Mouse (Mus musculus) bone marrow, adult 2 months (tissue): ENCODE data around the gene 1110032A03Rik. TPM values are rescaled to one million over a fixed set of nuclear protein-coding genes. Genes with fewer than 3 reads are reported as not detected.

Experiments
- H3K27ac ChIP-seq: fragments of 200-500 bp; 2 replicates; pipeline ENCODE4 v1.5.1; 2012; ENCODE audit warnings: low read depth, mild to moderate bottlenecking, control low read depth, inconsistent platforms, low read length; ENCODE audit not compliant: control insufficient read depth, poor library complexity, insufficient read depth
- H3K4me1 ChIP-seq: fragments of 200-500 bp; 2 replicates; pipeline ENCODE4 v1.6.1; 2011; ENCODE audit warnings: low read length; ENCODE audit not compliant: control insufficient read depth, insufficient read depth
- H3K4me3 ChIP-seq: fragments of 200-500 bp; replicated peaks from 2 replicates; pipeline ENCODE3; 2011; ENCODE audit warnings: mild to moderate bottlenecking, low read depth, low read length, control low read depth; ENCODE audit not compliant: control insufficient read depth
- CTCF ChIP-seq: fragments of 200-500 bp; IDR thresholded peaks from 2 replicates; pipeline ENCODE4 v1.5.1; 2011; ENCODE audit warnings: low read length, control low read depth; ENCODE audit not compliant: control insufficient read depth, insufficient read depth
- POLR2A ChIP-seq: fragments of 200-500 bp; IDR thresholded peaks from 2 replicates; pipeline ENCODE4 v1.6.1; 2011; ENCODE audit warnings: low read depth, mild to moderate bottlenecking, control low read depth, low read length, borderline replicate concordance; ENCODE audit not compliant: control insufficient read depth
- WGBS: fragments of 180-500 bp; shearing (Covaris S2); methylation state at CpG from one replicate; pipeline ENCODE4 v1.1.7; 2018; 5-methylcytosine and 5-hydroxymethylcytosine counted together
- polyA plus RNA-seq: library from polyadenylated mRNA; stranded (reverse); fragments of >200 nt; gene quantifications from 2 replicates; pipeline ENCODE4 v1.2.4, GENCODE M21; 2011; ENCODE audit warnings: low replicate concordance; ENCODE audit not compliant: missing spikeins, insufficient read depth, insufficient read length

The 1110032A03Rik gene
- polyA plus RNA-seq, 1 experiment = 32.8 TPM

GRCm38 (mm10) chr9:50811746-50812145, 36.4 kb upstream of the 1110032A03Rik start:
- TF ChIP-seq CTCF (no peak), POLR2A (no peak)
- 76% methylated on average over 2 of the region's 2 CpGs for WGBS
- Histone ChIP-seq H3K4me1 (peaks cover 6% of the 10 kb centered on the region; the same call in 1 of the 2 replicates), H3K27ac (peak overlapping the region; percentile 91), H3K4me3 (no peak overlapping the region)

- Histone ChIP-seq H3K4me3 (no peak overlapping the region), H3K27ac (peak overlapping the region; percentile 72; the same call in 1 of the 2 replicates), H3K4me1 (peaks cover 6% of the 10 kb centered on the region; the same call in 1 of the 2 replicates)
- 58% methylated on average over 7 of the region's 7 CpGs for WGBS
- TF ChIP-seq POLR2A = no peak
Measured at GRCm38 (mm10) chr9:50811187-50811586, 35.9 kb upstream of the 1110032A03Rik start.

DNA sequence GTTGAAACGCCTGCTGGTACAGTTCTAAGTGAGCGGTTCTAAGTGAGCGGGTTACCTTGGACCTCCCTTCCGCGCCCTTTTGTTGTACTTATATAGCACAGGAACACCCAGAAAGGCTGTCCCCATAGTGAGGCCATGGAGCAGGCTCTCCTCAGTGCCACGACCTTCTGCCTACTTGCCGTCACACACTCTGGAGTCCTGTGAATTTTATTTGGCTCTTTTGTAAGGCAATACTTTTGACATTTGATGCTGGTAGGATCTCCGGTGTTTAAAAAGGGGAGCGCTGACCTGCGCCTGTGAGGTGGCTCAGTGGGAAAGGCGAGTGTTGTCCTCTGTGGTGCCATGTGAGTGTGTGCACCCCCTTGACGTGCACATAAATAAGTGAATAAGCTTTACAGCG, 33.8 kb upstream of the 1110032A03Rik start:
- Histone ChIP-seq H3K27ac (no peak overlapping the region), H3K4me1 (peaks cover 5% of the 10 kb centered on the region; the same call in 1 of the 2 replicates)
- 94% methylated on average over 13 of the region's 13 CpGs for WGBS

GRCm38 (mm10) chr9:50808471-50808870, 33.2 kb upstream of the 1110032A03Rik start:
- no peak for TF ChIP-seq POLR2A
- peaks cover 5% of the 10 kb centered on the region; the same call in 1 of the 2 replicates for H3K4me1 ChIP-seq
- H3K27ac ChIP-seq = no peak overlapping the region
- WGBS = 94% methylated on average over 6 of the region's 6 CpGs
- H3K4me3 ChIP-seq = no peak overlapping the region

More for the DNA sequence above, 33.8 kb upstream of the 1110032A03Rik start:
- no peak overlapping the region for H3K4me3 ChIP-seq
- TF ChIP-seq CTCF (no peak), POLR2A (no peak)

DNA sequence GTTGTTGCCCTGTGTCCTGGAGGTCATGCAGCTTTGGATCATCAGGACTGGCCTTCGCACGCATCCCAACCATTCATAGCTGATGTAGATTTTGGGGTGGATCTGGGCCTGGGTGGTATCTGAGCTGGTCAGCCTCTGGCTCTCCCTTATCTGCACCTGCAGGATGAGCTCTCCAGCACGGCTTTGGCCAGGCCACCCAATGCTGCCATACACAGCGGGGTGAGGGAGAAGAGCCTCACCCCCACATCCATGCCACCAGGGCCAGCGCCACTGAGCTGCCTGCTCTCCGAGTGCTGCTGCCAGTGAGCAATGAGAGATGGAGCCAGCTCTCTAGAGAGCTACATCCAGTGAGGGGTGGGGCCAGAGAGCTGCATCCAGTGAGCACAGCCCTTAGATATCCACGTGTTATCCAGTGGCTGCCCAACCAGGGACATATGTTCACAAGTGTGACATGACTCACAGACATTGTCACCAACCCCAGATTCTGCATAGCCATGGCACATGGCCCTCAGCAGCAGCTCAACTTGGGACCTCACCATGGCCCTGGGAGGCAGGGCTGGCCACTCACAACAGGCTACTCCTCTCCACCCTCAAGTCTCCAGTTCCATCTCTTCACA, 27.8 kb upstream of the 1110032A03Rik start:
- H3K27ac ChIP-seq = peak overlapping the region; percentile 86
- H3K4me3 ChIP-seq = no peak overlapping the region
- TF ChIP-seq CTCF (no peak), POLR2A (peak; percentile 87; the same call in 1 of the 2 replicates)
- 64% methylated on average over 7 of the region's 7 CpGs for WGBS
- H3K4me1 ChIP-seq = peaks cover 5% of the 10 kb centered on the region; the same call in 1 of the 2 replicates

DNA sequence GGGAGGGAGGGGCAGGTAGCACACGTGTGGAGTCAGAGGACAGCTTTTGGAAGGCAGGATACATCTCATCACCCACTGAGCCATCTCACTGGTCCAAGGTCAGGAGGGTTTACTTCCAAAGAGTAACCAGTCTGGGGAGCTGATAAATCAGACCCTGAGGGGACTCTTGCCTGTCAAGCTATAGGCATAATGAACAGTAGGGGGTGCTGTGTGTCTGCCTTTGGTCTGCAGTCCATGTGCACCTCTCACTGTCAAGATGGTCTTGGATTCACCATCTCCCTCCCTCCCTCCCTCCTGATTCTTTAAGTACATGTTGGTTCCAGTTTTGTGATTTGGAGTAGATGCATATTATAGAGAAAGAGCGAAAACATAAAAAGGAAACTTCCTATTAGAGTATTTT, 25.7 kb upstream of the 1110032A03Rik start:
- Histone ChIP-seq H3K4me3 (no peak overlapping the region), H3K4me1 (peaks cover 5% of the 10 kb centered on the region; the same call in 1 of the 2 replicates), H3K27ac (no peak overlapping the region)
- 80% methylated on average over 2 of the region's 2 CpGs for WGBS
- TF ChIP-seq CTCF = peak; percentile 88
- TF ChIP-seq POLR2A = no peak

DNA sequence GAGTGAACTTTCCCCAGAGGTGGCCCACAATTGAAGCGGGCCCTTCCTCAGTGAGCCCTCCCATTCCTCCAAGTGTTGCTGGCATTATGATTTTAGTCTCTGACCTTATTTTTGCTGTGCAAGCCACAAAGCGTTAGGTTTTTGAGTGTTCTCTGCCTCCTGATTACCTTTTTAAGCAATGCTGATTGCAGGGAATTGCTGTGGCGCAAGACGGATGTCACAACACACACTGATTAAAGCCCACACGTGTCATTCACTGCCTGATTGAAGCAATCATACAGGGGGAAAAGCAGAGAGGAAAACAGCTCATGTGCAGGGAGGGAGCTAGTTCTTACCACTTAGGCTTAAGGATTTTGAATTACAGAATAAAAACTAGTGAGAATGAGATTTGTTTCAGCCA, 23.0 kb upstream of the 1110032A03Rik start:
- no peak overlapping the region for H3K27ac ChIP-seq
- H3K4me3 ChIP-seq = no peak overlapping the region
- 50% methylated on average over 5 of the region's 5 CpGs for WGBS
- peaks cover 2% of the 10 kb centered on the region; the same call in 1 of the 2 replicates for H3K4me1 ChIP-seq
- no peak for TF ChIP-seq POLR2A
- TF ChIP-seq CTCF = no peak

DNA sequence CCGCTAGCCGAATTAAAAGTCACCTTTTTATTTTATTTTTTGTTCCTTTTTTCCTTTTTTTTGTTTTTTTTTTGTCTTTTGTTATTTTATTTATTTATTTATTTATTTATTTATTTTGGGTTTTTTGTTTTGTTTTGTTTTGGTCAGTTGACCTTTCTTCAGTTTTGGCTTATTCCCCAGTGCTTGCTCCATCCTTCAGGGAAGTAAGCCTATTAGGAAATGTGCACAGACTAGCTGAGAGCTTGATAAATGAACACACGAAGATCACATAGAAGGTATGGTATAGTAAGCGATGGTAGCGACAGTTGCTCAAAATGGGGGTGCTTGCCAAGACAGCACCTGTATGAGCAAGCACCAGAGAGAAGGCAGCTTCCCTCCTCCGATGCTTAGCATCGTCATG, 22.3 kb upstream of the 1110032A03Rik start:
- Histone ChIP-seq H3K27ac (no peak overlapping the region), H3K4me1 (no peaks in the 10 kb centered on the region; the same call in 1 of the 2 replicates), H3K4me3 (no peak overlapping the region)
- no peak for TF ChIP-seq CTCF
- no peak for TF ChIP-seq POLR2A
- WGBS = 88% methylated on average over 7 of the region's 7 CpGs

DNA sequence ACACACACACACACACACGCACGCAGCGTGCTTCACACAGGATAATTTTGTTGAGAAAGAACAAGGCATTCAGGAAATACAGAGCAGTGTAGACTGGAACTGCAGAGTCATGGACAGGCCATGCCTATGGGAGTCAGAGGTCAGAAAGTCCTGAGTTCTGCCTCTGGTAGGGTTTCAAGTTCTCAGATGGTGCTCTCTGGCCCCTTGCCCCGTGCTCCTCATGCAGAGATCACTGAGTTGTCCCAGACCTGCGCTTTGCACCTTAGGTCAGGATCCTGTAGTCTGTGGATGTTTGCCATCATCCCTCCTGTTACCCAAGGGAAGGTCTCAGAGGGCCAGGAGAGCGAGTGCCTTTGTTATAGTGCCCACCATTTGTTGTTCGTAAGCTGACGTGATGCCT, 21.5 kb upstream of the 1110032A03Rik start:
- 96% methylated on average over 8 of the region's 8 CpGs for WGBS

More for the DNA sequence above, 21.5 kb upstream of the 1110032A03Rik start:
- Histone ChIP-seq H3K4me1 (no peaks in the 10 kb centered on the region; the same call in 1 of the 2 replicates), H3K27ac (no peak overlapping the region), H3K4me3 (no peak overlapping the region)
- TF ChIP-seq POLR2A (no peak), CTCF (no peak)
